Mouse (Mus musculus): ENCODE measurements at regions not wholly inside any gene's neighbourhood (a gene's known extent, or its start where the extent isn't known, plus 50 kb on each side); places are given as distances from the start of the nearest gene placed in this dataset.

DNA sequence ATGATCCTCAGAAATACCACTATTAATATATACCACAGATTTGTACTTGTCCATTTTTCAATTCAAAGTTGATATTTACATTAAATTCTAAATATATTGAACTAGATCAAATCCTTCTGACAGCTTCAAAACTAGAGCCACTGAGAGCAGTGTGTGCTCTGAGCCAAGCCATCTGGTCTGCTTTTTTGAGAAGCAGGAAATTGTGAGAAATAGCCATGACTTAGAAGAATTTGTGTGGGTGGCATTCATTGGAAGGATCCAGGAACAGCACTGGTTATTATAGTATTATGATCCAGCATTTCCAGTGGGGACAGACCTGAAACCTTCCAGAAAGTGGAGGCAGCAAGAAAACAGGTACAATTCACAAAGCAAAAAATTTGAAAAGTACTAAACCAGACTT, 398.7 kb upstream of the Zfp960 start:
- TF ChIP-seq CTCF (IDR thresholded peaks at IDR 0.05; ENCODE audit: low read depth): no peak
- no peak for TF ChIP-seq EP300 (IDR thresholded peaks at IDR 0.05; ENCODE audit: low read depth)
